7 mouse cellular contexts compared by ENCODE assay signal in genomic region chr12:45013246-45013756, GRCm38 (mm10).
DNase-seq lines count a peak whose midpoint lies in the region.

No protein-coding gene starts in this region.

- DNase-seq in 3134 (ENCODE audit: extremely low read depth, insufficient read length, low spot score) = peak; percentile 19
- DNase-seq in Muller cell, postnatal 12 days (ENCODE audit: inconsistent ontology term) = peak; percentile 70
- DNase-seq in gastrocnemius, postnatal 25 days = peak; percentile 82
- DNase-seq in layer of hippocampus, adult 8-10 months (ENCODE audit: low spot score in 2 of 2) = peak; percentile 83 to 85
- peak; percentile 40 for DNase-seq in lung, postnatal 36 days
- no peak for DNase-seq in testis, postnatal 14 days (ENCODE audit: low spot score)
- no peak for DNase-seq in ovary, adult 18-20 months (ENCODE audit: low spot score)

Comparison
In these comparisons a context has a peak if more than half of its experiments do, and no peak if none do; other contexts are left out.
1. DNase-seq: peak in 3134 (single experiment), Muller cell, postnatal 12 days (single experiment), gastrocnemius, postnatal 25 days (single experiment), layer of hippocampus, adult 8-10 months (2 of 2) and lung, postnatal 36 days (single experiment); none in testis, postnatal 14 days (single experiment) and ovary, adult 18-20 months (single experiment).